Mouse (Mus musculus) 3134 (cell line): ENCODE data around the gene Stx19.

ENCODE experiments used
- DNase-seq: peaks from one replicate; pipeline ENCODE4 v3.0.0-alpha.2; 2011; ENCODE audit warnings: low spot score; ENCODE audit not compliant: insufficient read length; ENCODE audit errors: extremely low read depth

The Stx19 gene

DNA sequence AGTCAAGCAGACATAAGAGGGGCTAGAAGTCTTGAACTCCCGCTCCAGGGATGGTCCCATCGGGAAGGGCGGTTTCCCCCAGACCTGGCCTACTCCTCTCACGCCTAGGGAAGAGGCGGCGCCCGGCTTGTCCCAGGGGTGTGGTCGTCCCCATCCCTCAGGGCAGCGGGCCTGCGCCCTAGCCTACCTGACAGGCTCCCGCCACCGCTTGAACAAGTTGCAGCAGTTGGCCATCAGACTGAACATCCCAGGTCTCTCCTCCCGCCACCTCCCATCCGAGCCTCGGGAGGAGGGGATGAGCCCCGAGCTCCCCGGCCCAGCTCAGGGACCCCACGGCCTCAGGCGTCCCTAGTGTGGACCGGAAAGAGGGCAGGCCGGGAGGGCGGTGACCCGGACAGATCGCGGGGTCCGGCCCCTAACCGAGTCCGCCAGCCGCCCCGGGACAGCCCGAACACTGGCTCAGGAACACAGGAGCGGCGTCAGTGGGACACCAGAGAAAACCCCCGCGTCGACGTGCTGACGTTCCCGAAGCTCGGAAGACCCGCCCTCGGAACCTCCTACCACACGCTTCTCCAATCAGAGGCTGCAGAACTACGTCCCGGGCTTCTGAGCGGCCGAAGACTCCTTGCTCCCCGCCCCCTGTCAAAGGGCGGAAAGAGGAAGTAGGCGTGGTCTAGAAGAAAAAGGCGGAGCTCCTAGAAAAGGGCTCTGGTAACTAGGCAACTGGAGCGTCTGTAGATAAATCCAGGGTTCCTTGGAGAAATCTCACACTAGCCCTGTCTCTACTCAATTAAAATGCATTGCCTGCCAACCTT lies 32.2 kb downstream of the Stx19 start, which contains the start of gene Arl13b:
TSS of gene Arl13b (minus strand) at position 543 of the 815 bp plus-strand sequence.
- peak; percentile 92 for DNase-seq

DNA sequence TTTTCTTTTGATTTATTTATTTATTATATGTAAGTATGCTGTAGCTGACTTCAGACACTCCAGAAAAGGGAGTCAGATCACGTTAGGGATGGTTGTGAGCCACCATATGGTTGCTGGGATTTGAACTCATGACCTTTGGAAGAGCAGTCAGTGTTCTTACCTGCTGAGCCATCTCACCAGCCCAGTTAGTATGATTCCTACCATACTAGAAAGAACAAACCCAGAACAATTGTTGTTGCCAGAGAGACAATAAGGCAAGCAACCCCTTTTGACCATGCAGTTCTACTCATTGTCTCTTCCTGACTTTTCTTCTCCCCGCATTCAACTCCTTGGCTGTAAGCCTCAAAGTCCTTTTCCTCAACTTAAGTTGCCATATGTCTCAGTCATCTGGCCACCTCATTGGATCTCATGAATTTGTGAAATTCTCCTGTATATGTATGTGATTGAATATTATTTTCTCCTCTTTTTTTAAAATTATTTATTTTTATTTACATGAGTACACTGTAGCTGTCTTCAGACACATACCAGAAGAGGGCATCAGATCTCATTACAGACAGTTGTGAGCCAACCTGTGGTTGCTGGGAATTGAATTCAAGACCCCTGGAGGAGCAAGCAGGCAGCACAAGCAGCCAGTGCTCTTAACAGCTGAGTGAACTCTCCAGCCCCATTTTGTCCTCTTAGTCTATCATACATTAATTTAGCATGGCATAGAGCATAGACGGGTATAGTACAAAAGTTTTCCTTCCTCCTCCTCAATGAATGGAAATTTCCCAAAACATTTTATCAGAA lies 38.2 kb downstream of the Stx19 start:
- DNase-seq: peak; percentile 19

DNA sequence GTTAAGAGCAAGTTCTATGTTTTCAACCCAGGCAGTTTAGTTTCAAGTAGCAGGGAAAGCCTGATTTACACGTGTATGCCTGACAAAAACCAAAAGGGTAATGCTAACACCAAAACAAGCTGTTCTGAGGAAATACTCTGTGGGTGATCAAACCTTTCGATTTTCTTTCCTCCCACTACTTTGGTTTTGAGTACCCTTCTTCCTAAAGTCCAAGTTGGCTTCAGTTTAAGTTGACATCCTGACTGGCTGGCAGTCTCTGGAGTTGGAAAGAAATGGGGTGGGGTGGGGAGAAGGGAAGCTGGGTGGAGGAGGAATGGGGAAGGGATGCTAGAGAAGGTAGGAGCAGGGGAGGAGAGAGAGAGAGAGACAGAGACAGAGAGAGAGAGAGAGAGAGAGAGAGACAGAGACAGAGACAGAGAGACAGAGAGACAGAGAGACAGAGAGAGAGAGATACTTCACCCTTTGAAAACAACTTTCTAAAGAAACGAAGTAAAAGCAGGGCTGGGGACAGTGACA lies 39.2 kb downstream of the Stx19 start:
- peak; percentile 27 for DNase-seq

DNA sequence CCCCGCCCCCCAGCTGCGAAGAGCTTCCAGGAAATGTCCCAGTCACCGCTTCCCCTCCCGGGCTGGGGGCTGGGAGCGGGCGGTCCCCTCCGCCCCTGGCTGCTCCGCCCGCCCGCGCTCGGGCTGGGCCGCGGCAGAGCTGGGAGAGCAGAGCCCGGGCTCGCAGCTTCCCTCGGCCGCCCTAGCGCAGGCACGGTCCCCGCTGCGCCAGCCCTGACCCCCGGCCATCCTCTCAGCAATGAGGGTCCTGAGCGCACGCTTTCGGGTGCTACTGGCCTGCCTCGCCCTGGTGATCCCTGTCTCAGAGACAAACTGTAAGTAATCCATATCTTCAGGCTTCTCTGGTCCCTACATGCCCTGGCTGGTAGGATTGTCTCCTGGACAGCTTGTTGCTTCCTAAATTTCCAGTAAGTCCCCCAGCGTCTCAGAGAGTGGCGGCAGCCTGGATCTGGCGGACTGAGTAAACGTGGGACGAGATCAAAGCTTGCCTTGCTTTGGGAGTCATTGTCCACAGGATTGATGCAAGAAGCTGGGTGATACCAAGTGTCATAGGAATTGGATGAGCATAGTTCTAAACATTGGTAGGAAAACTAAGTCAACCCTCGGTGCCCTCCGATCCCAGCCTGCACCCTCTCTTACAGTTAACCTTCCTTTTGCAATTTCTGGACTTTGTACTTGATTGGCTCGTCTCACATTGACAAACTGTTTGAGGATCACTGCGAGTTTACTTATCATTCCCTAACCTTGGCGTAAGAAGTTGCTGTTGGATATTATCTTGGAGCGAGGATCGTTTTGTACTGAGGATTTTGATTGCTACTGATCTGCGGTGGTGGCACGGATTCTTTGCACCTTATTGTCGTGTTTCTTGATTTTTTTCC lies 40.0 kb downstream of the Stx19 start, which contains the start of gene Pros1:
TSS of gene Pros1 (plus strand) at position 117 of the 878 bp plus-strand sequence.
- peak; percentile 79 for DNase-seq

DNA sequence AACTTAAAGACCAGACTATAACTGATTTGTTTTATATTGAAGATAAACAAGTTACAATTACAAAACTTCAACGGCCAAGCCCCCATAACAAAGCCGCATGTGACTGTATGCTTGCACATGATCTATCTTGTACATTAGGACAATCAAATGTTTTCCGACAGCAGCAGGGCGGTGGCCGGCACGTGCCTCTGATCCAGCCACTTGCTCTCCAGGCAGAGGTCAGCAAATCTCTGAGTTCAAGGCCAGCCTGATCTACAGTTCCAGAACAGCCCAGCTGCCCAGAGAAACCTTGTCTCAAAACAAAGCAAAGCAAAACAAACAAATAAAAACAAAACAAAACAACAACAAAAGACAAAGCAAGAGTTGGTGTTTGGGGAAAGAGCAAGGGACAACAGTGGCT lies 40.9 kb downstream of the Stx19 start:
- DNase-seq: no peak

DNA sequence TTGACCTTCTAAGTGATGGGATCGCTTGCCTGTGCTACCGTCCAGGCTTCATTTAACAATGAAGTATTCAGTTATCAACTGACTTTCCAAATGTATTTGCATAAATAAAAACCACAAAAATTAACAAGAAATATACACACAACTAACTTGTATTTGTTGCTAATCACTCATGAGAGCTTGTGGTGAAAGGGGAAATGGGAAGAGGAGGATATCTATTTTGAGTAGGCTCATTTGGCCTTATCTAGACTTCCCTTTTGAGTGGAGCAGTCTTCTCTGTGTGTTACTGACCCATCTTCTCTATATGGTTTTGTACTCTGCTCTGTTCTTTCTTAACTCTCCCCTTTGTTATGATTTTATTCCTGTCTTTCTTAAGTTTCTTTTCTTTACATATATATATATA lies 41.8 kb downstream of the Stx19 start:
- no peak for DNase-seq

DNA sequence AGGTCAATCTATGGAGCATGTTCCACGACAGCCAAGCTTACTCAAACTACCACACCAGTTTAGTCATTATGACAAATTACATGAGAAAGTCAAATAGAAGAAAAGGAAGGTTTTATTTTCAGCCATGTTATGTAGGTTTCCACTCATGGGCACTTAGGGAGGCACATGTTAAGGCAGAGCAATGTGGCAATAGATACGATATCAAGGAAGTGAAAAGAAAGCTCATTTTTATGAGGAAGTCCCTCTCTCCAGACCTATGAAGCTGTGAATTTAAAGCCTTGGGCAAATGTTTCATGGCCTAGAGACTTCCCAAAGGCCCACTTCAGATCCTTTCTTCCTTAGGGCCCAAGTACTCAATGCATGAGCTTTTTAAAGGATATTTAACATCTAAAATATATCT lies 43.0 kb downstream of the Stx19 start:
- no peak for DNase-seq

DNA sequence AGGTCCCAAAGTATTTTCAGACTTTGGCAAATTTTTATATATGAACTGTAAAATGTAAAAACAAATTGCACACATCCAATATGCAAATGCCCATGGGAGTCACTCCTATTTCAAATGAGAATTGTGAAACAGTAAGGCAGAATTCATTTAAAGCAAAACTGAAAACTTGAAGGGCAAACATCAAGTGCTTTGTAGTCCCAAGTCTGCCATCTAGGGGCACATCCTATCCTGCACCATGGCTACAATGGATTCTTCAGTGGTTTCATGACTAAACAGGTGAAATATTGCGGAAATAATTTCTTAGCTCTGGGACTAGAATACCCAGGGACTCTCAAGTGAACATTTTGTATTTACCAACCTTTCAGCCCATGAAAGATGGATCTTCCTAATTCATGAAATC lies 43.5 kb downstream of the Stx19 start:
- no peak for DNase-seq

DNA sequence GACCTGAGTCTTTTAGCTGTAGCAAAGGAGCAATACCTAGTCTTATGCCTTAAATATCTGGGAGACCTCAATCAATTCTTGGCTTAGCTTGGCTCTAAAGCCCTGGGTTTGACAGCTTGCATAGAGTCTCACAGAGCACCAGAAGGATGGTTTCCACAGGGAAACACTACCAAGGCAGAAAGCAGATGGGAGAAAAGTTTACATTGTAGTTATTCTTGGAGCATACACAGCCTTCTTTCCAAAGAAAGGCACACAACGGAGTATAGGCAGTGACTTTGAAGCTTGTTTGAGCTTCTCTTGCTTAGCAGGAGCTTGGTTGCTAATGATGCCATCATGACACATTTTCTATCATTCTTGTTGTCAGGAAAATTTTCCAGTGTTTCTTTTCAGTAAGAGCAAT lies 45.7 kb downstream of the Stx19 start:
- no peak for DNase-seq

DNA sequence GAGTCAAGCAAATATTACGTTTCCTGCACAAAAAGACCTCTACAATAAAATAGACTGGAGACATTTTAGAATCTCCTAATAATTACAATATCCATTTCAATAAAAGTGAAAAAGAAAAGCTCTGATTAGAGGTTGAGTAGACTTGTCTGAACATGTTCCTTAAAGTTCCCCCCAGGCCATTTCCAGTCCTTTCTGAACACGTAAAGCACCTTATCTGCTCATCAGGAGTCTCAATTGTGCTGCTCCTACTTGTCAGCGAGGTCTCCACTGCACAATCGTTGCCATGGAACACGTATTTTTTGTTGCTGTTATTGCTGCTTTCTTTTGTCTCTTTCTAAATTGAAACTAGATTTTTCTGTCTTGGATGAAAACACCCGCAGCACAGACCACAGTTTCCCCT lies 47.0 kb downstream of the Stx19 start:
- no peak for DNase-seq

DNA sequence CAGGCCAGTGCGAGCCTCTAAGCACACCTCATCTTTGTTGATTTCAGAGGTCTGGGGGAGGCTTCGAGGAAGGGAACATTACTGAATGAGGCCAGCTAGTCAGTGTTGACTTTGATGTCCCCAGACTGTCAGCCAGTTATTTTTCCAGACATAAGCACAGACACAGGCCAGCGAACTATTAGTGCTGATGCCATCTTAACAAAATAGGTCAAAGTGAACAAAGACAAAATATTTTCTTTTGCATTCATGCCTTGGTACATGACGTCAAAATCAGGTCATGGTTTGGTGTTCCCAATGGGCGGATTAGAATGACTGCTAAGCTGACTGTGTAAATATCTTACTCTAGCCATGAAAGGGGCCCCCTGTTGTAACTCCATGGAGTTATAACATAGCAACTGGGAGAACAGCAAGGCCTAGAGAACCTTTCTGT lies 58.2 kb downstream of the Stx19 start:
- DNase-seq: no peak

DNA sequence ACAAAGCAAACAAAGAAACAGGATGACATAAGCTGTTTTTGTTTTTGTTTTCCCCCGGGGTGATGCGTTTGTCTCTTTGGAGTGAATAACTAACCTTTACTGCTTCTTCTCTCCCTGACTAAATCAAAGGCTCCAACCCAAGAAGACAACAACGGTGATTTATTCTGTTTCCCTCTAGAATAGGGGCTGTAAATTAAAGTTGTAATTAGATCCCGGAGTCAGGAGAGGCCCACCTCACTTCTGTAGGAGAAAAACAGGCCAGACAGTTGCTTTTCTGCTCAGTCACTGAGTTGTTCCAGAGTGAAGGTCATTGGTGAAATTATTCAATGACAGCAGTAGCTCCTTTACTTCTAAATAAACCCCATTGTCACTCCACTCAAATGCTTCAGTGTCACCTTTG lies 58.7 kb downstream of the Stx19 start:
- DNase-seq: no peak
